Mouse (Mus musculus) CH12.LX (cell line): Measurements from ENCODE around the gene Sgpp2.
A peak's percentile ranks its signal among the peaks of the same experiment; 100 is the strongest.

Experiments used
- CTCF ChIP-seq, 2 experiments: IDR thresholded peaks in 1 of 2; conservative IDR thresholded peaks in 1 of 2; 2 replicates each; pipeline ENCODE4 v1.5.1; 2011 to 2012; ENCODE audit warnings: low read depth in 2 of 2, low read length in 2 of 2, improper control_type of control experiment in 1 of 2, inconsistent platforms in 1 of 2, mild to moderate bottlenecking in 1 of 2, moderate library complexity in 1 of 2
- EP300 ChIP-seq: IDR thresholded peaks from 2 replicates; pipeline ENCODE4 v1.6.1; 2011; ENCODE audit warnings: low read length, improper control_type of control experiment
- KAT2A ChIP-seq: IDR thresholded peaks from 2 replicates; pipeline ENCODE4 v1.6.1; 2012; ENCODE audit warnings: low read length, improper control_type of control experiment, inconsistent platforms; ENCODE audit not compliant: insufficient replicate concordance
- MAFK ChIP-seq: IDR thresholded peaks from 2 replicates; pipeline ENCODE4 v1.6.1; 2011; ENCODE audit warnings: low read length, improper control_type of control experiment; ENCODE audit not compliant: insufficient replicate concordance
- POLR2A ChIP-seq: IDR thresholded peaks from 2 replicates; pipeline ENCODE4 v1.6.1; 2011; ENCODE audit warnings: low read depth, mild to moderate bottlenecking, improper control_type of control experiment, low read length
- USF2 ChIP-seq: conservative IDR thresholded peaks from 2 replicates; pipeline ENCODE4 v1.6.1; 2011; ENCODE audit warnings: low read depth, low read length, improper control_type of control experiment

DNA sequence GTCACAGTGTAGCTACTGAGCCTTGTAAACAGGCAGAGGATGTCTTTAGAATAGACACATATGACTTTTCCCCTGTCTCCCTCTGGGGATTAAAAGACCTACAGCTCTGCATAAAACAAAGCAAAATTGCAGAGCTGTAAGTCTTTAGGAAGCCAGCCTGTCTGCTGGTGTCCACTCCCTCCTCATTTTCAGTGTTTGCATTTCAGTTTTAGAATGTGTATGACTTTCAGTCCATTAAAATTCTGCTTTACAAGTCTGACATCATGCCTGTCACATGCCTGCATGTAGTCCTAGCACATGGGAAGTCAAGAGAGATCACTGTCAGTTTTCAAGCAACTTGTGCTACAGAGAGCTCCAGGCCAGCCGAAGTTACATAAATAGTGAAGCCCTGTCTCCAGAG lies 47.7 kb downstream of the Sgpp2 start:
- TF ChIP-seq POLR2A (no peak), EP300 (peak; percentile 80), MAFK (peak; percentile 62; the same call in 1 of the 2 replicates), USF2 (no peak), KAT2A (peak; percentile 65; the same call in 1 of the 2 replicates), CTCF (conservative IDR thresholded peaks at IDR 0.05 in 1 of 2, IDR thresholded peaks at IDR 0.05 in 1 of 2; ENCODE audit: low read depth in 2 of 2, low read length in 2 of 2) (no peak)
